Mouse (Mus musculus) heart, embryonic 14.5 days (tissue): ENCODE measurements around the gene Cntfr. TPM values are rescaled to one million over a fixed set of nuclear protein-coding genes. Genes with fewer than 3 reads are reported as not detected.

Source experiments
- ATAC-seq: fragments of 200-750 bp; cut with Nextera tagmentation; 2 replicates; pipeline ENCODE4 v1.8.0; 2017; ENCODE audit warnings: low read depth, moderate TSS enrichment; ENCODE audit not compliant: insufficient number of reproducible peaks, insufficient read depth, low FRiP score
- H3K27ac ChIP-seq, 2 experiments: fragments of 200-500 bp in 1 of 2; fragments of 300-500 bp in 1 of 2; sonication (generic) in 1 of 2; replicated peaks in 1 of 2; 2 replicates each; pipeline ENCODE4 v1.5.1; 2012 to 2014; ENCODE audit warnings: low read depth in 2 of 2, low read length in 2 of 2, control low read depth in 1 of 2, mild to moderate bottlenecking in 1 of 2, mixed read lengths in 1 of 2; ENCODE audit not compliant: control insufficient read depth in 1 of 2, insufficient read depth in 1 of 2
- H3K27me3 ChIP-seq: fragments of 300-500 bp; sonication (generic); 2 replicates; pipeline ENCODE4 v1.6.1; 2014; ENCODE audit warnings: mild to moderate bottlenecking, low read length, control low read depth; ENCODE audit not compliant: control insufficient read depth, insufficient read depth
- H3K36me3 ChIP-seq: fragments of 300-500 bp; sonication (generic); 2 replicates; pipeline ENCODE4 v1.6.1; 2014; ENCODE audit warnings: mild to moderate bottlenecking, control low read depth, low read length, mixed read lengths; ENCODE audit not compliant: control insufficient read depth, insufficient read depth
- H3K4me1 ChIP-seq, 2 experiments: fragments of 200-500 bp in 1 of 2; fragments of 300-500 bp in 1 of 2; sonication (generic) in 1 of 2; 2 replicates each; pipeline ENCODE4 v1.6.1; 2012 to 2014; ENCODE audit warnings: low read length in 2 of 2, control low read depth in 1 of 2, mixed read lengths in 1 of 2; ENCODE audit not compliant: control insufficient read depth in 2 of 2, insufficient read depth in 2 of 2
- H3K4me2 ChIP-seq: fragments of 300-500 bp; sonication (generic); 2 replicates; pipeline ENCODE4 v1.6.1; 2014; ENCODE audit warnings: mild to moderate bottlenecking, low read length
- H3K4me3 ChIP-seq, 2 experiments: fragments of 200-500 bp in 1 of 2; fragments of 300-500 bp in 1 of 2; sonication (generic) in 1 of 2; 2 replicates each; pipeline ENCODE4 v1.5.1; 2012 to 2014; ENCODE audit warnings: low read length in 2 of 2, mild to moderate bottlenecking in 2 of 2, control low read depth in 1 of 2, low read depth in 1 of 2, moderate library complexity in 1 of 2; ENCODE audit not compliant: control insufficient read depth in 1 of 2, insufficient read depth in 1 of 2
- H3K9ac ChIP-seq: fragments of 300-500 bp; sonication (generic); 2 replicates; pipeline ENCODE4 v1.6.1; 2014; ENCODE audit warnings: mild to moderate bottlenecking, low read length
- H3K9me3 ChIP-seq: fragments of 300-500 bp; sonication (generic); 2 replicates; pipeline ENCODE4 v1.6.1; 2016; ENCODE audit warnings: low read length, control low read depth; ENCODE audit not compliant: control insufficient read depth
- WGBS: fragments of 180-500 bp; shearing (Covaris S2); extraction: QIAGEN DNeasy Blood & Tissue Kit; methylation state at CpG from one replicate; pipeline ENCODE4 v1.1.7; 2014; 5-methylcytosine and 5-hydroxymethylcytosine counted together
- polyA plus RNA-seq: library from polyadenylated mRNA; unstranded; fragments of >200 nt; fragmentation: Nextera tagmentation; extraction: Ambion mirVana; gene quantifications from 2 replicates; pipeline ENCODE4 v1.2.1, GENCODE M21; 2014

Gene Cntfr
- polyA plus RNA-seq, 1 experiment from 2014 or later: 2.8 TPM

DNA sequence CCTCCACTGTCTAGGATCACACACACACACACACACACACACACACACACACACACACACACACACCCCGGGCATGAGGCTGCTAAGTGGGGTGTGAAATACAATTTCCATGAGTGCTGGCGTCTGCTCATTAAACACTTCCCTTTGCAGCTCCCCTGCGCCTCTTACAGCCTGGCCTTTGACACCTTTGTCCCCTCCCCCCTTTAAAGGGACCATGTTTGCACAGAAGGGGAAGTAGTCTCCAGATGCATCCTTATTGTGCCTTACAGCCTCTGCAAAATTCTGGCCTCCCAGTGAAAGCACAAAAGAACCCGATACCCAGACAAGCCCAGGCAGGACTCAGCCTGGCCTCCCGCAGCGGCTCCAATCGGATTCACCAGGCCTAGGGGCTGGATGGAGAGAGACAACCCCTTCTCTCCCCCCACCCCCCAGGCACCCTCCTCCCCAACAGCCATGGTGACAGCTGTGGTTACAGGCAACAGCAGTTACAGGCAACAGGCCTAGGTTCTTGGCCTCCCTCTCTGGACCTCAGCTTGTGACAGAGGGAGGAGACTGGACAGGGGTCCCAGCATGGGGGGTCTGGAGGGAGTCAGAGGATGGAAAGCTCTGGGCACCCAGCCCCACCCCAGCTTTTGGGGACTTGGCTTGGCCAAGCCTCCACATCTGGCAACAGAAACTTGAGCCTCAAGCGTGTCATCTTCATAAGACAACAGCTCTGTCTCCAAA is 68.5 kb downstream of the Cntfr start:
- Histone ChIP-seq H3K27ac (no peak overlapping the region), H3K4me2 (no peak overlapping the region), H3K36me3 (no peaks in the 10 kb centered on the region), H3K9me3 (no peaks in the 10 kb centered on the region), H3K4me1 (peaks cover 26 to 29% of the 10 kb centered on the region in 2 experiments), H3K9ac (no peak overlapping the region), H3K27me3 (no peaks in the 10 kb centered on the region), H3K4me3 (no peak overlapping the region)
- 22% methylated on average over 8 of the region's 8 CpGs for WGBS
- ATAC-seq: no peak

DNA sequence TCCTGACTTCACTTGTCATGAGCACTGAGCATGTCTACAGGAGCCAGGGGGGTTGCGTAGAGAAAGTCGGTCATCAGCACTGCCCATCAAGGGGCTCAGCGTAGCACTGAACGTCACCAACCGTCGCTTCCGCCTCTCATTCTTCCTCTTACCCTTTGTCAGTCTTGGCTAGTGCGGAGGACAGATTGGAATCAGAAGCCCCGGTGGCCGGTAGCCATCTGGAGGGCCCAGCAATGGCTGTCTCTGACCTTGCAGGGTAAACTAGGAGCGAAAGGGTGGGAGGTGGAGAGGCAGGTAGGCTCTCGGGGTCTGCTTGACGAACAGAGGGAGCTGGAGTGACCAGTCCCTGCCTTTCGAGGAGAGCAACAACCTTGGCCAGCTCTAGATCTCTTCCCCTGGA is 74.8 kb downstream of the Cntfr start:
- no peak overlapping the region for H3K27ac ChIP-seq
- H3K9ac ChIP-seq: no peak overlapping the region
- H3K4me3 ChIP-seq: no peak overlapping the region
- 0 out of 4 replicates have a peak, but pooled peaks cover 2 to 6% of the 10 kb centered on the region in 2 experiments for H3K4me1 ChIP-seq
- no peak for ATAC-seq
- H3K9me3 ChIP-seq: no peaks in the 10 kb centered on the region
- no peaks in the 10 kb centered on the region; the same call in 1 of the 2 replicates for H3K27me3 ChIP-seq
- no peak overlapping the region for H3K4me2 ChIP-seq
- WGBS: 82% methylated on average over 14 of the region's 14 CpGs
- no peaks in the 10 kb centered on the region for H3K36me3 ChIP-seq

DNA sequence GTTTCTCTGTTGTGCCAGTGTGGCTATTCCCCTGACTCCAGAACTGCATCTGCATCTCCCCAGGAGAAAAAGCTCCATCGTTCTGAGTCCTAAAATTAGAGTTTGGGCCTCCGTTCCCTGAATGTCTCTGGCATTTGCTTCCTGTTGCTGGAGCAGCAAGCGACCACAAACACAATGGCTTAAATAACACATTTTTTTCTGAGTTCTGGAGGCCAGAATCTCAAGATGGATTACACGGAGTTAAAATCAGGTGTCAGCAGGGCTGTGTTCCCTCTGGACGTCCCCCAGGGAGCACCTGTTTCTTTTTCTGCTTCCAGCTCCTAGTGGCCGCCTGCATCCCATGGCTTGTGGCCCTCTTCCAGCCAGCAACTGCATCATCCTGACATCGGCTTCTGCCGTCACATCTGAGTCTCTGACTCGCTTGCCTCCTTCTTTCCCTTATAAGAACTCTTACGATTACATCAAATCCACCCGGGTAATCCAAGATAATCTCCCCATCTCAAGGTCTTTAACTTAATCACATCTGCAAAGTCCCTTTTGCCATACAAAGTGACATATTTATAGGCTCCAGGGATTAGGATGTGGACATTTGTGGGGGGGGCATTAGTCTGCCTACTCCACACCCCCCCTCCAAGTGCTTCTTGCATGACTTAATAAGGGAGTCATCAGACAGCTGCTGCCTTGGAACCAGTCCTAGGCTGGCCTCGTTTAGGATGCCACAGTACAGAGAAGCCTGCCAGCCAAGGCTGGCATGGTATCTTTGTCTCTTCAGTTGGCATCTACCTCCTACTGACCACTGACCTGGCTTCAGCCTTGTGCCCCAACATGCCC is 77.8 kb downstream of the Cntfr start:
- H3K9ac ChIP-seq: no peak overlapping the region
- H3K9me3 ChIP-seq: no peaks in the 10 kb centered on the region
- no peaks in the 10 kb centered on the region; the same call in 1 of the 2 replicates for H3K27me3 ChIP-seq
- no peak overlapping the region for H3K4me2 ChIP-seq
- no peak overlapping the region for H3K27ac ChIP-seq
- H3K4me3 ChIP-seq: no peak overlapping the region
- no peaks in the 10 kb centered on the region for H3K36me3 ChIP-seq
- WGBS: 46% methylated on average over 12 of the region's 12 CpGs
- ATAC-seq: no peak
- no peaks in the 10 kb centered on the region for H3K4me1 ChIP-seq

DNA sequence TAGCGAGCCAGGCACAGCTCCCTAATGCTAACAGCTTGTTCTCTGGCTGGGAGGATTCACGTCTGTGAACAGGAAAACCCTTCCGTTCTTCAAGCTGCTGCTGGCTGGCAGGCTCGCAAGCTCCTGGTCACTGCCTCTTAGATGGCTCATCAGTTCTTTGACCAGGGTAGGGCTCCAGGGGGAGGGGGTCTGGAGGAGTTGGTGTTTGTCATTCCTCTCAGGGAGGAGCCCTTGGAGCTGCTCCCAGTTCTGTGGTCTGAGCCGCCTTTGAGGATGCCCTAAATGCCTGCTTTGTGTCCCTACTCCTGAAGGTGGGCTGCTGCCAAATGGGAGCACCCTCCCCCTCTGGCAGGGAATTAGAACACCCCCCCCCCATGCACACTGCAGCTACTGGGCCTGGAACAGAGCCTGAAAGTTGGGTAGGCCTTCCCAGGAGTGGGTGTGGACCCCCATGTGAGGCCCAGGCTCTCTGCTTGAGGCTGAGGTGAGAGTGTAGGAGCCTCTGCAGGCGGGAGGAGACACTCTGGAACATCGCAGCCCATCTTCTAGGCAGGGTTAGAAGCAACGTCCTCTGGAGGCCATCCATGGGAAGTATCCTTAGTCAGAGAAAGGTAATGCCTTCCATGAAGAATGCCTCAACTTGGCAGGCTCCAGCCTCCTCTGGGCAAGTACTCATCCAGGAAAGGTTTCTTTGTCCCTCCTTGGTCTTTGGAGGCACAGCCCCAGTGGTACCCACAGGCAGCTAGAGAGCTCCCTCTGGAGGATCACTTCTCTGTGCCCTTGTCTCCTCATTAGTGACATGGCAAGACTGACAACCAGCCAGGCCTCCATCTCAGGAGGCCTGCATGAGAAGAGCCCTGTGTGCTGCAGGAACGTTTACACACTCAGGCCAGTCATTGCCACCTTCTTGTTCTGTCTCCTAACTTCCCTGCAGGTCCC is 81.0 kb downstream of the Cntfr start:
- no peaks in the 10 kb centered on the region for H3K9me3 ChIP-seq
- no peak overlapping the region for H3K4me3 ChIP-seq
- H3K4me2 ChIP-seq: no peak overlapping the region
- no peaks in the 10 kb centered on the region; the same call in 1 of the 2 replicates for H3K27me3 ChIP-seq
- no peaks in the 10 kb centered on the region for H3K4me1 ChIP-seq
- 55% methylated on average over 9 of the region's 9 CpGs for WGBS
- no peak; the same call in 1 of the 2 replicates for ATAC-seq
- H3K36me3 ChIP-seq: no peaks in the 10 kb centered on the region
- no peak overlapping the region for H3K9ac ChIP-seq
- no peak overlapping the region for H3K27ac ChIP-seq

DNA sequence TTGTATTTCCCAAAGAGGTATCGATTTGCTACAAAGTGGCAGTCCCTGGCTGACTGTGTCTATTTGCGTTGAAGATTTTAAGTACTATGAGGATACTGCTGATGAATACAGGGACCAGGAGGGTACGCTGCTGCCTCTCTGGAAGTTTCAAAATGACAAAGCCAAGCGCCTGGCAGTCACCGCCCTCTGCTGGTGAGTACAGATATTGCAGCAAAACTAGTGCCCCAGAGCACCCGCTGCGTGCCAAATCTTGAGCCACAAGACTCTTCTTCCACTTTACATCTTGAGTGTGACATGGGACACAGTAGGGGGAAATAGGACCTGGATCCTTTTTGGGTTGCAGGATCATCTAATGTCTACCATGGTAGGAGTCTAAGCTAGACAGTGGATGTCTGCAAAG is 82.7 kb downstream of the Cntfr start:
- Histone ChIP-seq H3K9me3 (no peaks in the 10 kb centered on the region), H3K4me1 (no peaks in the 10 kb centered on the region), H3K9ac (no peak overlapping the region), H3K27me3 (no peaks in the 10 kb centered on the region; the same call in 1 of the 2 replicates), H3K4me2 (no peak overlapping the region), H3K27ac (no peak overlapping the region), H3K4me3 (no peak overlapping the region), H3K36me3 (no peaks in the 10 kb centered on the region)
- no peak for ATAC-seq
- WGBS: 7% methylated on average over 7 of the region's 7 CpGs

DNA sequence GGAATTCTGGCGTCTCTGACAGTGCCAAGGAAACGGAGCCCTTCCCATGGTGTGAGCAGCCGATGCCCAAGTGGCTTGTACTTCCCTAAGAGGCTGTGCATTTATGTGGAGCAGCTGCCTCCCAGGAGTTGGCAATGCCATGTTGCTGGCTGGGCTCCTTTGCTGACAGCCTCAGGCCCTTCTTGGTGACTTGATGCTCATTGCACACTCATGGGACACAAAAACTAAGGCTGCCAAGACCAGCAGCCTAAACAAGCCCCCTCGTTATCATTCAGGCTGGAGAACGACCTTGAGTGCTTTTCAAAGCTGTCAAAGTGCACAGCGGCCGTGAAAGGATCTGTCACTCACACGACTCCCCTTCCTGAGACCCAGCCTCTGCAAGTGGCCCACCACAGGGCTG is 84.7 kb downstream of the Cntfr start:
- no peak overlapping the region for H3K4me2 ChIP-seq
- no peak overlapping the region for H3K4me3 ChIP-seq
- H3K36me3 ChIP-seq: no peaks in the 10 kb centered on the region
- no peak for ATAC-seq
- H3K27me3 ChIP-seq: no peaks in the 10 kb centered on the region
- no peak overlapping the region for H3K9ac ChIP-seq
- H3K27ac ChIP-seq: no peak overlapping the region
- H3K4me1 ChIP-seq: no peaks in the 10 kb centered on the region
- WGBS: 38% methylated on average over 8 of the region's 8 CpGs
- no peaks in the 10 kb centered on the region for H3K9me3 ChIP-seq

DNA sequence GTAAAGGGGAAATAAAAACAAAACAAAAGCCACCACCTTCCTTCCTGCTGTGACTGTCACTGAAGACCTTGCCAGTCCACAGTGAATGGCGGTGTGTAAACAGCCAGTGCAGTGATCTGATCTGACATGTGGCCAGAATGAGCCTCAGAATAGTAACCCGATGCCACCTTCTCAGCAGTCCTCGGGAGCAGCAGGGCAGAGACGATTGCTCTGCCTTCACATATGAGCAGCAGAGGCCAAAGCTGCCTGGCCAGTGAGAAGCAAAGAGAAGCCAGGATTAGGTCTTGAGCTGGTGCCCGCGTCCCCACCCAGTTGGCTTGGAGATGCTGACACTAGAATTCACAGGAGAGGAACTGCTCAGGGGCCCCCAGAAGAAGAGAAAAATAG is 86.3 kb downstream of the Cntfr start:
- no peak for ATAC-seq
- H3K4me2 ChIP-seq: no peak overlapping the region

More for the DNA sequence above, 86.3 kb downstream of the Cntfr start:
- no peaks in the 10 kb centered on the region for H3K27me3 ChIP-seq
- no peak overlapping the region for H3K9ac ChIP-seq
- H3K36me3 ChIP-seq: no peaks in the 10 kb centered on the region
- no peak overlapping the region for H3K27ac ChIP-seq
- no peaks in the 10 kb centered on the region for H3K4me1 ChIP-seq
- 46% methylated on average over 6 of the region's 6 CpGs for WGBS
- no peaks in the 10 kb centered on the region for H3K9me3 ChIP-seq
- H3K4me3 ChIP-seq: no peak overlapping the region
